Mouse (Mus musculus) adrenal gland, adult 18-20 months (tissue): ENCODE data around the gene Abca3. TPM values are rescaled to one million over a fixed set of nuclear protein-coding genes. Genes with fewer than 3 reads are reported as not detected.
A peak's percentile ranks its signal among the peaks of the same experiment; 100 is the strongest.

Source experiments
- DNase-seq, 2 experiments: peaks; one replicate each; pipeline ENCODE4 v3.0.0; 2021 to 2022; ENCODE audit warnings: low spot score in 2 of 2
- long read RNA-seq, 2 experiments: library from polyadenylated mRNA; stranded (forward); transcript quantifications; one replicate each; pipeline ENCODE4 v2.0.0; 2021
- total RNA-seq, 2 experiments: library from RNA; stranded (reverse); gene quantifications; 1 replicate in 1 of 2; 2 replicates in 1 of 2; pipeline ENCODE4 v1.2.3; 2021

Abca3 gene
- total RNA-seq = 10 to 100 TPM; 23.2 to 27.7 TPM
- long read RNA-seq, experiment 1, full-length matches to known transcripts = 1 of 9 reads
- long read RNA-seq, experiment 1, partial matches to known transcripts = 7 of 9 reads
- long read RNA-seq, experiment 1, other reads (novel, unspliced or antisense) = 1 of 9 reads
- long read RNA-seq, experiment 2, full-length matches to known transcripts = 1 of 16 reads
- long read RNA-seq, experiment 2, partial matches to known transcripts = 11 of 16 reads
- long read RNA-seq, experiment 2, other reads (novel, unspliced or antisense) = 4 of 16 reads

DNA sequence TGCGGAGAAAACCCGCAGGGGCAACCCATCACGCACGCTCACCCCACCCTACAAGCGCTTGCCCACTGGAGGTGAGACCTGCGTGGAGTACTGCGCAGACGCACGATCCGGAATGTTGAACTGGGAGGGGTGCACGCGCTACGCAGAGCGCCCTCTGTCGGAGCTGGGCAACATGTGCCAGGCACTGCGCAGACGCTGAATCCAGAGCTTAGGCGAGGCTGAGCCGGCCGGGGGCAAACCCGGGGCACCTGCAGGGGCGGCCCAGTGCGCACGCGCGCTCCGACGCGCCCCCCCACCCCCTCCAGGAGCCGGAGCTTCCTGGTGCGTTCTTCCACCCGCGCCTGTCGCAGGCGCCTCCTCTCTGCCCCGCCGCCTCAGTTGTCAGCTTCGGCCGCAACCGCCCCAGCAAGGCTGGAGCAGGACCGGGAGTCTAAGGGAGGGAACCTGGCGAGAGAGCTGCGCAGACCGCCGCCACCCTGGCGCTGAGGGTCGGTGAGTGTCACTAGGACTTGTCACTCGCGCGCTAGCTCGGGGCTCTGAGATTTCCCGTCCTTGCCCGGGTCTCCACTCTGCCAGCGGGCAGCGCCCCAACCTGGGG, at the start of gene Abca3:
Gene Abca3, plus strand, starts transcription at position 191 of the 598 bp plus-strand sequence.
- DNase-seq = peak; percentile 94

DNA sequence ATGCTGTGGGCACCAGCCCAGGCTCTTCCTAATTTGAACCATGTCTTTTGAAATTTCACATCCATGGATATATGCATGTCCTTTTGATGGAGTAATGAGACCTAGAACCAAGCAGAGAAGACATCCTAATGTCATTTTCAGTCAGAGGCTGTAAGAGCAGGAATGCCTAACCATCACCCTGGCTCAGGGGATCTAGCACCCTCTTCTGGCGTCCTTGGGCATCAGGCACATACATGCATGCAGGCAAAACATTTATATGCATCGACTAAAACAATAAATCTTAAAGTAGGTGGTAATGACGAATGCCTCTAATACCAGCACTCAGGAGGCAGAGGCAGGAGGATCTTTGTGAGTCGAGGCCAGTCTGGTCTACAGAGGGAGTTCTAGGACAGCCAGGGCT, 44.2 kb upstream of the Abca3 start:
- DNase-seq = peak; percentile 17 to 32

- no peak for DNase-seq
These were observed 30.9 kb upstream of the Abca3 start for GRCm38 (mm10) chr17:24320826-24321225.

DNA sequence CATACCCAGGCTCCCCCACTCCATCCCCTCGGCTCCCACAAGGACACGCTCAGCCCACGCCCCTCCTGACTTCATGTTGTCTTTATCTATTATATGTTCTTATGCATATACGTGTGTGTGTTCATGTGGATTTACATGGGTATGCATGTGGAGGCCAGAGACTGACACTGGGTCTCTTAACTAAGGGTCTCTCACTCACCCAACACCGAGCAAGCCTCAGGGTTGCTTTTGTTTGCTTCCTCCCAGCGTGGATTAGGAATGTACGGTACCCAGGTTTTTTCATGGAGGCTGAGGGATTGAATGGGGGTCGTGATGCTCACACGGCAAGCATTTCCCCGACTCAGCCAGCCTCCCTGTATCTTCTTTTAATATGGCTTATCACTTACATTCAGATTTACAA, 26.7 kb upstream of the Abca3 start:
- no peak for DNase-seq

DNA sequence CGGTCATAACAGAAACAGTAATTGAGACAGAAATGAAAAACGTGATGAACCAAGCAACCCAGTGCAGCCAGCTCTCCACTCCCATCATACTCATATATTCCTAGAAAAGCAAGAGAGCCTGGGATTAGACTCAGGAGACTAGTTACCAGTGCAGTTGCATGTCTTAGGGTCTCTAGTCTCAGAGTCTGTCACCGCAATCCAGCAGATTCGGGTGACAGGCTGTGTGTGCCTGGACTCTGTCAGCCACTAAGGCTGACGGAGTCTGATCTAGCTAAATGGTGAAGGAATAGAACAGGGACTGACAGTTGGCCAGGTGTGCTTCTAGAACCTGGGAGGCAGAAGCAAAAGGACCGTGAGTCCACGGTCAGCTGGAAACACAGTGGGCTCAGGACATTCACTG, 24.1 kb upstream of the Abca3 start:
- no peak for DNase-seq

DNA sequence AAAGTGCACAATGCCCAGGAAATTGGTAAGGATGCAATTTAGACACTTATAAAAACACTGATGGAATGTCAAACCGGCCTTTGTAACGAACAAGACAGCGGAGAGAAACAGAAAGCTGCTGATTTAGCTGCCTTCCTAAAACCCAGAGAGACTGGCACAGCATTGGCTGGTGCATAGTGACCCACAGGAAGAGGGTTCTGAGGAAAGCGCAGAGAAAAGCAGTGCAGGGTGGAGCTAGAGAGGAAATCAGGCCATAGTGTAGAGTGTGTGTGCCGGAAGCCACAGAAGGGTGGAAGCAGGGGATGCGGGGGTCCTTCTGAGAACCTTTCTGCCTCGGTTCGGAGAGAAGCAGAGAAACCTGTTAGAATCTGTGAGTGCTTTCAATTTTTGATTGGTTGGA, 7.1 kb upstream of the Abca3 start:
- DNase-seq = no peak

- DNase-seq = no peak
These were observed 4.9 kb upstream of the Abca3 start for GRCm38 (mm10) chr17:24346831-24347230.

DNA sequence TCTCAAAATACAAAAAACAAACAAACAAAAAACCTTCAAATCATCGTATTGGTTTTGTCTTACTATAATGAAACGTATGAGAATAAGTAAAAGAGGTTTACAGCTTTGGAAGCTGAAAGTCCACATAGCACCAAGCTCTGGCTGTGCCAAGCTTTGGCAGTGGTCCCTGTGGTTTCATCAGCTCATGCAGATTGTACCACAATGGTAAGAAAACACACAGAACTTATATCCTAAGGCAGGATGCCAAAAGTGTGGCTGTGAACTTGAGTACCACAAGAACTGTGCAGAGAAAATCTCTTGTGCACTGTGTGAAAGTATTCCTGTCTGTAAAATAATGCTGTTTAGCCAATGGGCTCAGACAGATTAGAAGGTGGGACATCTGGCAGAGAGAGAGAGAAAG, 2.6 kb upstream of the Abca3 start:
- no peak for DNase-seq

DNA sequence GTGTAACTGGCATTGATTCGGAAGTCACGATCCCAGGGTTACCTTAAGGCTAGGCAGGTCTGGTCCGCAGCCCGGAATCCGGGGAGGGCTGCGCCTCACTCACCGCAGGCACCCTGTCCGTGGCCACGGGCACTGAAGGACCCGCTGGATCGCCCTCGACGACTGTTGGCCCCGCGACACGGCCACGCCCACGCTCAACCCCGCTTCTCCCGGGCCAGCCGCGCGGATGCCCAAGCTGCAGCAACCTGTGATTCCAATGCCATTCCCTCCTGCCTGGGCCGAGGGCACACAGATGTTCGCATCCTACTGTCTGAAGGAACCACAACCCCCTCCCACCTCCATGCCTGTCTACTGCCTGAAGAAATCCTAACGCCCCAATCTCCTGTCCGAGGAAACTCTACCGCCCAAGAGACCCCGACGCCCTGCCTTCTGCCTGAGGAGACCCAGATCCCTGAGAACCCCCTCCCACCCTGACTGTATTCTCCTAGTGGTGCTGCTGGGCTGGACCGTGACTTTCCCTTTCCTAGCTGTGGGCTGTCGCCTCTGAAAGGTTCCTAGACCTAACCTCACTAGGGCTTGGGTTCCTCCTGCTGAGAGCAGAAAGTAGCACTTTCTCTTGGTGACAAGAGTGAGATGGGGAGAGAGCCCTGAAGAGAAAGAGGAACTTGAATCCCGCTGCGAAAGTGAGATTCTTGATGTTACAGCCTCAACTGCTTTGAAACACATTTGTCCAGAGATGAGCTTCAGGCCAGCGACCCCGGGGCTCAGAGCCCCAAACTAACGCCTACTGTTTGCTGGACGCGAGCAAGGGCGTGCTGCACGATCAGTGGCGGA, 607 bp upstream of the Abca3 start, which contains the start of gene Abca17:
Gene Abca17, minus strand, starts transcription at position 143 of the 834 bp plus-strand sequence.
- DNase-seq = peak; percentile 23 to 50

- DNase-seq = no peak
These were observed 832 bp downstream of the Abca3 start for GRCm38 (mm10) chr17:24352370-24353194.

- no peak for DNase-seq
These were observed 2.2 kb downstream of the Abca3 start for GRCm38 (mm10) chr17:24353960-24354359.

DNA sequence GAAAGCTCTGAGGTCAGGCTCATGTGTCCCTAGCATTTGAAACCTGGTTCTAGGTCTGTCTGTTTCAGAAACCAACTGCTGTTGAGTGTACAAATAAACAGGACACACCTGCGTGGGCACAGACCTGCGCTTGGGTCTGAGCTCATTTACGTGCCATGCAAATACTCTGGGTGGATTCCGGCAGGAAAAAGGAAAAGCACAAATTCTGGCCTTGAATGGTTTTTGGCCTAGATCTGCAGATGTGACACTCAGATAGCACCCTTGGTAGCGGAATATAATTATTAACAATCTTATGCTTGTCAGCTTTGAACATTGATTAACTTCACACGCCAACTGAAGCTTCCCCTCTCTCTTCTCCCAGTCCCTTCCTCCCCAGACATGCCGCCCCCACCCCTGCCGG, 3.5 kb downstream of the Abca3 start:
- no peak for DNase-seq

- no peak for DNase-seq
These were observed 7.3 kb downstream of the Abca3 start for GRCm38 (mm10) chr17:24359006-24359405.

DNA sequence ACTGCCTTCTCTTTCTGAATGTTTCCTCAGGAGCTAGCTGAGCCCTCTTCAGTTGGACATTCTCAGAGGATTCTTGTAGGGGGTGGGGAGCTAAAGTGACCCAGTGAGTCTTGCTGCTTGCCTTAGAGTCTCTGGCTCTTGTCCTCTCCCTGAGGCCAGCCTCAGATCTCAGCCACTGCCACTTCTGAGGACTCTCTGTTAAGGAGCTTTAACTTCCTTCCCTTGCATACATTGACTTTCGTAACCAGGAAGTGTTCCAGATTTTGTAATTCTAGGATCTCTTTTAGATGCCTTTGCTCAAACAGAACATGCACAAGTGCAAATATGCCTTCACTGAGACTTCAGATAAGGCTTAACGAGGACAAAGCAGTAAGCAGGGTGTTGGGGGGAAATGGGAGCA, 8.2 kb downstream of the Abca3 start:
- no peak for DNase-seq

DNA sequence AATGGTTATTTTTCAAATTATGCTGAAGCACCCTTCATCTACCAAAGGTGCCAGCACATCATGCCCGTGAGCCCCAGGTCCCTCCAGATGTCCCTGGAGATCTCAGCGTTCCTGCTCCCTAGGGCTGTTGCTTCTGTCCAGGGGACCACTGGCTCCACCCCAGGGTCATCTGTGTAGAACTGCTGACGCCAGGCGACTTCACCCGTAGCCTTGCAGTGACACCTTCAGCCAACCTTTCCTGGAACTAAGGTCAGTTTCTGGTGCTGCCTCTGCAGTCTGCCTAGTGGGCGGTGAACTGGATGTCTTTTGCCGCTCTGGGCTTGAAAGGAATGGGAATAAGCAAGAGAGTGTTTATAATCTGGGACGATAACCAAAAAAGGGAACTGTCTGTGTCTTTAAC, 9.1 kb downstream of the Abca3 start:
- DNase-seq = no peak

DNA sequence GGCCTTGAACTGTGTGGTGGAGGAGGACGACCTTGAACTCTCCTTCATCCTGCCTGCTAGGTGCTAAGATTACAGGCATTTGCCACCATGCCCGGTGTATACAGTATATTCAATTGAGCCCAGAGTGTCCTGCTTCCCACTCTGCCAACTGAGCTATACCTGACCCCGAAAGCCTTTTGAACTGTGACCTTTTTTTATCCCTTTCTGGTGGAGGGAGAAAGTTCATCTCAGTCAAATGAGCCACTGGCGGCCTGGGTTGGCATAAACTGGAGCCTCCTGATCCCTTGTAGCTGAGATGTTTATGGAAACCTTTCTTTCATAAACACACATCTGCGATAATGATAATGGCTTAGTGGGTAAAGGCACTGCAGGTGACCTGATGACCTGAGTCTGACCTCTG, 9.5 kb downstream of the Abca3 start:
- no peak for DNase-seq

DNA sequence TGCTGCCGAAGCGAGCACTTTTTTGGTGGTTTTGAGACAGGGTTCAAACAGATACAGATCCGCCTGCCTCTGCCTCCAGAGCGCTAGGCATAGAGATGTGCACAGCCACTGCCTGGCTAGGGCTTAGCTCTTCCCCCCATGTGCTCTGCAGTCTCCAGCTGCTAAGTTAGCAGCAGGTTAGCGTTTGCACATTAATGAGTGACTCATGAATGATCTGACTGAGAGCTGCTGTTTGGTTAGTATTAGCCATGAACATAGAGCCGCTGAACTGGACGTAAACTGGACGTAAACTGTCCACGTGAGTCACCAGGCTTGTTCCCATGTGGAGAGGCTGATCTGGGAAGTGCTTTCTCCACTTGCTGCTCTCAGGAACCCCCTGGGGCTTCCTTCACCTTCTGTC, 10.8 kb downstream of the Abca3 start:
- DNase-seq = no peak

DNA sequence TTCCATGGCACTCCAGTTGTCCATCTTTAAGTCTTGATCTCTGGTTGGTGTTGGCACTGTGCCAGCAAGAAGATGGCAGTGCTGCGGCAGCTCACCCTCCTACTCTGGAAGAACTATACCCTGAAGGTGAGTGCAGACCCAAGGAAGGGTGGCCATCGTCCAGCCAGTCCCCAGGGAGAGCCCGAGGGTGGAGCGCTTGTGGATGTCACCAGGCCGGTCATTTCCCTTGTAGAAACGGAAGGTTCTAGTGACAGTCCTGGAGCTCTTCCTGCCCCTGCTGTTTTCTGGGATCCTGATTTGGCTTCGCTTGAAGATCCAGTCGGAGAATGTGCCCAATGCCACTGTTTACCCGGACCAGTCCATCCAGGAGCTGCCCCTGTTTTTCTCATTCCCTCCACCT, 12.7 kb downstream of the Abca3 start:
- no peak for DNase-seq

GRCm38 (mm10) chr17:24365863-24366262, 14.1 kb downstream of the Abca3 start:
- DNase-seq = no peak

DNA sequence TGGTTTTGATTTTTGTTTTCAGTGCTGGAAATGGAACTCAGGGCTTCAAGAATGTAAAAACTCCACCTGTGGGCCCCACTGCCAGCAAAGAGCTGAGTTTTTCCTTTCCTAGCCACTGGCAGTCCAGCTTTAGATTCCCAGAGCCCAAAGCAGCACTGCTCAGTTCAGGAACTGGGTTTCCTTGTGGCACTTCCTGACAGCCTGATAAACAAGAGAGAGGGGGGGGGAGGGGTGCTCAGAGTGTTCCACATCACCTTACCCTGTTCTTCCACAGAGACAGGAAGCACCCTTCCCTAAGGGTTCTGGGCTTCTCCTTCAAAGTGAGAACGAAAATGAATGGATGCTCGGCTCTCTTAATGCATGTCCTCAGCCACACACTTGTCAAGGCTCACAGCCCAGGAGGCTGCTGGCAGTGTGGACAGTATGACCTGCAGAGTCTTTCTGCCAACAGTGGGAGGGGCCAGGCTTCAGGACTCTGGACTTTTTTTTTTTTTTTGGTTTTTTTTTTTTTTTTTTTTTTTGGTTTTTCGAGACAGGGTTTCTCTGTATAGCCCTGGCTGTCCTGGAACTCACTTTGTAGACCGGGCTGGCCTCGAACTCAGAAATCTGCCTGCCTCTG, 23.5 kb downstream of the Abca3 start:
- DNase-seq = no peak

DNA sequence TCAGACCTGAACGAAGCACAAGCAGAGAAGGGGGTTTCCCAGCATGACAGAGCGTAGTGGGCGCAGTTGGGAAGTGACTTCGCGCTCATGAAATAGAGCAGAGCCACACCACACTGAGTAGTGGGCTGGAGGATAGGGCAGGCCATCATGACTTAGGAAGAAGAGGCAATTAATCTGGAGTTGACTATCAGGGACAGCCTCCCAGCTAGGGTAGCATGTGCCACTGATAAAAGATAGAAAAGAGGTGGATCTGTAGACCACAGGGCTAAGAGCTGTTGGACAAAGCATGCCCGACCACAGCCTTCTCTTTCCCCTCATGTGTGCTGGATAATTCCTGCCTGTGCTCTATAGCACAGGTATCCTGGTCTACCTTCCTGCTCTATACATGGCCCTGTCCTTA, 24.1 kb downstream of the Abca3 start:
- DNase-seq = no peak
